19 mouse cellular contexts compared by ENCODE assay signal in the genomic region with DNA sequence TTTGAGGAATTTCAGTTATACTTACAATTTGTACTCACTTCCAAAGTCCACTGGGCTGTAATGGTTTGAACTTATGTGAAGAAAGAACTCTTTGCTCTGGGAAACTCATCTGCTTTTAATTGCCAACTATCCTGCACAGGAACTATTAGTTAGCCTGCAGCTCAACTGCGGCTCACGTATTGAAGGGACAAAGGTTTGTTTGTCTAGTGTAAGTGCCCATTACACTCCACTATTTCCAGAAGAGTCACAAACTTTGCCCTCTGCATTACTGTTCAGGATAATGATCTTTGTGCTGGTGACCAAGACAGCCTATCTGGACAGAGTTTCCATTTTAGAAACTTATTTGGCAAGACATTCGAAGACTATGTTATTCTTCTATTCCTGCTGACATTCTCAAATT.
A peak's percentile ranks its signal among the peaks of the same experiment; 100 is the strongest.
DNase-seq lines count a peak whose midpoint lies in the region; ATAC-seq lines count a peak whose summit lies in the region.
"Had no signal": no experiment of that assay in that cellular context is flagged by ENCODE, and none has a peak within 500 bp of the region (broad histone marks: within the 10 kb centered on the region; RNA-seq: fewer than 3 reads in every experiment).

No protein-coding gene starts in this region.

- DNase-seq in Muller cell, postnatal 12 days (ENCODE audit: inconsistent ontology term): peak; percentile 50
- DNase-seq in embryo, embryonic 11 days: peak; percentile 37
- peak; percentile 62 to 82 for DNase-seq in kidney, adult 8-10 months
- no peak for DNase-seq in liver, embryonic 13.5 days
- no peak for DNase-seq in heart, embryonic 10.5 days (ENCODE audit: low spot score)
- DNase-seq in thymus, postnatal 4 days: no peak
- no peak for DNase-seq in limb, embryonic 10.5 days (ENCODE audit: low spot score)
- DNase-seq: adrenal gland, postnatal 25 days; cerebellum, adult 2 months; gastrocnemius, adult 2 months; heart, adult 11 months; lung, postnatal 10 days had no signal

- H3K4me1 ChIP-seq in liver, embryonic 13.5 days (replicated peaks): no peaks in the 10 kb centered on the region
- H3K4me1 ChIP-seq in heart, embryonic 10.5 days: no peaks in the 10 kb centered on the region
- 0 out of 2 replicates have a peak, but pooled peaks cover 6% of the 10 kb centered on the region for H3K4me1 ChIP-seq in limb, embryonic 10.5 days
- H3K4me1 ChIP-seq in hindbrain, embryonic 12.5 days: no peaks in the 10 kb centered on the region
- H3K4me1 ChIP-seq: heart, embryonic 15.5 days had no signal

- no peak overlapping the region for H3K4me2 ChIP-seq in liver, embryonic 13.5 days
- no peak overlapping the region for H3K4me2 ChIP-seq in hindbrain, embryonic 12.5 days (replicated peaks)
- H3K4me2 ChIP-seq: heart, embryonic 15.5 days; limb, embryonic 13.5 days had no signal

- no peaks in the 10 kb centered on the region for H3K9me3 ChIP-seq in liver, embryonic 13.5 days (replicated peaks)
- no peaks in the 10 kb centered on the region for H3K9me3 ChIP-seq in heart, embryonic 10.5 days
- H3K9me3 ChIP-seq in limb, embryonic 10.5 days (replicated peaks): no peaks in the 10 kb centered on the region
- H3K9me3 ChIP-seq in hindbrain, embryonic 12.5 days (replicated peaks): no peaks in the 10 kb centered on the region
- H3K9me3 ChIP-seq: heart, embryonic 15.5 days; limb, embryonic 13.5 days had no signal

- no peak overlapping the region for H3K9ac ChIP-seq in liver, embryonic 13.5 days
- no peak overlapping the region for H3K9ac ChIP-seq in hindbrain, embryonic 12.5 days
- H3K9ac ChIP-seq: heart, embryonic 15.5 days; limb, embryonic 13.5 days had no signal

- H3K27ac ChIP-seq in liver, embryonic 13.5 days: no peak overlapping the region
- H3K27ac ChIP-seq in heart, embryonic 10.5 days: no peak overlapping the region
- no peak overlapping the region for H3K27ac ChIP-seq in limb, embryonic 10.5 days
- no peak overlapping the region for H3K27ac ChIP-seq in hindbrain, embryonic 12.5 days
- H3K27ac ChIP-seq: gastrocnemius, adult 2 months; heart, embryonic 15.5 days; left cerebral cortex, adult 2 months; limb, embryonic 13.5 days had no signal

- H3K4me3 ChIP-seq in liver, embryonic 13.5 days (replicated peaks): no peak overlapping the region
- H3K4me3 ChIP-seq in heart, embryonic 10.5 days: no peak overlapping the region
- H3K4me3 ChIP-seq in limb, embryonic 10.5 days: no peak overlapping the region
- no peak overlapping the region for H3K4me3 ChIP-seq in hindbrain, embryonic 12.5 days
- H3K4me3 ChIP-seq: gastrocnemius, adult 2 months; heart, embryonic 15.5 days; left cerebral cortex, adult 2 months; limb, embryonic 13.5 days had no signal

- WGBS in liver, embryonic 13.5 days (ENCODE audit: insufficient replicate concordance): 65% methylated on average over 3 of the region's 3 CpGs
- whole genome bisulfite sequencing in heart, embryonic 10.5 days: 75% methylated on average over 3 of the region's 3 CpGs
- WGBS in limb, embryonic 10.5 days: 50% methylated on average over 3 of the region's 3 CpGs
- 73% methylated on average over 3 of the region's 3 CpGs for WGBS in hindbrain, embryonic 12.5 days

- H3K36me3 ChIP-seq in liver, embryonic 13.5 days: no peaks in the 10 kb centered on the region
- no peaks in the 10 kb centered on the region for H3K36me3 ChIP-seq in heart, embryonic 10.5 days
- no peaks in the 10 kb centered on the region for H3K36me3 ChIP-seq in limb, embryonic 10.5 days
- H3K36me3 ChIP-seq in hindbrain, embryonic 12.5 days: no peaks in the 10 kb centered on the region
- H3K36me3 ChIP-seq: heart, embryonic 15.5 days; limb, embryonic 13.5 days had no signal

- H3K27me3 ChIP-seq in liver, embryonic 13.5 days: no peaks in the 10 kb centered on the region
- H3K27me3 ChIP-seq in heart, embryonic 10.5 days (ENCODE audit: insufficient read depth, poor library complexity, severe bottlenecking): no peaks in the 10 kb centered on the region
- peaks cover 11% of the 10 kb centered on the region; the same call in 1 of the 2 replicates for H3K27me3 ChIP-seq in limb, embryonic 10.5 days (ENCODE audit: low read depth, poor library complexity, severe bottlenecking)
- no peaks in the 10 kb centered on the region for H3K27me3 ChIP-seq in hindbrain, embryonic 12.5 days
- H3K27me3 ChIP-seq: heart, embryonic 15.5 days; limb, embryonic 13.5 days; Patski had no signal

- peak; percentile 51; the same call in 1 of the 2 replicates for ATAC-seq in liver, embryonic 13.5 days (ENCODE audit: low read depth)
- ATAC-seq in hindbrain, embryonic 12.5 days (ENCODE audit: low FRiP score): no peak
- ATAC-seq: activated CD4-positive, CD25-positive, alpha-beta regulatory T cell, adult 4 months; forebrain, embryonic 16.5 days; Patski had no signal

Comparison
In these comparisons a context has a peak if more than half of its experiments do, and no peak if none do; other contexts are left out.
1. DNase-seq: peak in Muller cell, postnatal 12 days (single experiment), embryo, embryonic 11 days (single experiment) and kidney, adult 8-10 months (2 of 2); none in liver, embryonic 13.5 days (single experiment), heart, embryonic 10.5 days (single experiment), thymus, postnatal 4 days (single experiment) and limb, embryonic 10.5 days (single experiment).